Mouse (Mus musculus) kidney, postnatal 0 days (tissue): ENCODE measurements around the gene Ctcf. TPM values are rescaled to one million over a fixed set of nuclear protein-coding genes. Genes with fewer than 3 reads are reported as not detected.

Experiments used
- ATAC-seq: fragments of 200-750 bp; cut with Nextera tagmentation; replicated peaks from 2 replicates; pipeline ENCODE4 v1.8.0; 2017; ENCODE audit warnings: low read depth, moderate number of reproducible peaks, moderate TSS enrichment, moderate library complexity; ENCODE audit not compliant: low FRiP score
- DNase-seq: peaks from one replicate; pipeline ENCODE4 v3.0.0-alpha.2; 2016; ENCODE audit warnings: low spot score
- H3K27ac ChIP-seq: fragments of 300-500 bp; sonication (generic); 2 replicates; pipeline ENCODE4 v1.5.1; 2014; ENCODE audit warnings: mild to moderate bottlenecking
- H3K27me3 ChIP-seq: fragments of 300-500 bp; sonication (generic); 2 replicates; pipeline ENCODE4 v1.6.1; 2014; ENCODE audit warnings: low read length, mixed read lengths; ENCODE audit not compliant: insufficient read depth
- H3K36me3 ChIP-seq: fragments of 300-500 bp; sonication (generic); 2 replicates; pipeline ENCODE4 v1.6.1; 2014; ENCODE audit warnings: low read length, mixed read lengths; ENCODE audit not compliant: insufficient read depth
- H3K4me1 ChIP-seq: fragments of 300-500 bp; sonication (generic); replicated peaks from 2 replicates; pipeline ENCODE4 v1.6.1; 2014; ENCODE audit warnings: antibody characterized with exemption, low read length, mixed read lengths; ENCODE audit not compliant: insufficient read depth
- H3K4me2 ChIP-seq: fragments of 300-500 bp; sonication (generic); 2 replicates; pipeline ENCODE4 v1.6.1; 2014; ENCODE audit warnings: mild to moderate bottlenecking, low read length, moderate library complexity, mixed read lengths
- H3K4me3 ChIP-seq: fragments of 300-500 bp; sonication (generic); replicated peaks from 2 replicates; pipeline ENCODE4 v1.5.1; 2014; ENCODE audit warnings: low read depth, low read length
- H3K9ac ChIP-seq: fragments of 300-500 bp; sonication (generic); 2 replicates; pipeline ENCODE4 v1.6.1; 2014; ENCODE audit warnings: low read depth, low read length
- H3K9me3 ChIP-seq: fragments of 300-500 bp; sonication (generic); replicated peaks from 2 replicates; pipeline ENCODE4 v1.6.1; 2016; ENCODE audit warnings: low read length, inconsistent platforms, mixed read lengths
- CTCF ChIP-seq: IDR thresholded peaks from 2 replicates; pipeline ENCODE4 v1.5.1; 2016; ENCODE audit warnings: antibody characterized with exemption, low read depth, mild to moderate bottlenecking, moderate library complexity
- WGBS: fragments of 180-500 bp; shearing (Covaris S2); extraction: QIAGEN DNeasy Blood & Tissue Kit; methylation state at CpG from one replicate; pipeline ENCODE4 v1.1.7; 2014; 5-methylcytosine and 5-hydroxymethylcytosine counted together
- polyA plus RNA-seq: library from polyadenylated mRNA; unstranded; fragments of >200 nt; fragmentation: Nextera tagmentation; extraction: Ambion mirVana; gene quantifications from 2 replicates; pipeline ENCODE4 v1.2.1, GENCODE M21; 2015

Ctcf gene
- polyA plus RNA-seq, 1 experiment from 2014 or later, result 89.4 TPM

- no peak for TF ChIP-seq CTCF
- no peak overlapping the region for H3K9ac ChIP-seq
- DNase-seq (no peak), ATAC-seq (no peak)
- no peaks in the 10 kb centered on the region for H3K9me3 ChIP-seq
- peaks cover 58% of the 10 kb centered on the region for H3K36me3 ChIP-seq
- H3K4me2 ChIP-seq, result no peak overlapping the region
- no peak overlapping the region for H3K27ac ChIP-seq
- H3K4me3 ChIP-seq, result no peak overlapping the region
- 88% methylated on average over 21 of the region's 21 CpGs for WGBS
- peaks cover 22% of the 10 kb centered on the region for H3K4me1 ChIP-seq
- H3K27me3 ChIP-seq, result no peaks in the 10 kb centered on the region
These were observed 15.2 kb upstream of the Ctcf start for GRCm38 (mm10) chr8:105620946-105621720.

GRCm38 (mm10) chr8:105621841-105622240 lies 14.5 kb upstream of the Ctcf start:
- DNase-seq (no peak), ATAC-seq (no peak)
- Histone ChIP-seq H3K27me3 (no peaks in the 10 kb centered on the region), H3K4me1 (peaks cover 22% of the 10 kb centered on the region), H3K27ac (peak overlapping the region; percentile 47), H3K36me3 (peaks cover 51% of the 10 kb centered on the region), H3K4me3 (no peak overlapping the region), H3K9me3 (no peaks in the 10 kb centered on the region), H3K4me2 (no peak overlapping the region), H3K9ac (no peak overlapping the region)
- WGBS, result 58% methylated on average over 4 of the region's 4 CpGs
- no peak for TF ChIP-seq CTCF

DNA sequence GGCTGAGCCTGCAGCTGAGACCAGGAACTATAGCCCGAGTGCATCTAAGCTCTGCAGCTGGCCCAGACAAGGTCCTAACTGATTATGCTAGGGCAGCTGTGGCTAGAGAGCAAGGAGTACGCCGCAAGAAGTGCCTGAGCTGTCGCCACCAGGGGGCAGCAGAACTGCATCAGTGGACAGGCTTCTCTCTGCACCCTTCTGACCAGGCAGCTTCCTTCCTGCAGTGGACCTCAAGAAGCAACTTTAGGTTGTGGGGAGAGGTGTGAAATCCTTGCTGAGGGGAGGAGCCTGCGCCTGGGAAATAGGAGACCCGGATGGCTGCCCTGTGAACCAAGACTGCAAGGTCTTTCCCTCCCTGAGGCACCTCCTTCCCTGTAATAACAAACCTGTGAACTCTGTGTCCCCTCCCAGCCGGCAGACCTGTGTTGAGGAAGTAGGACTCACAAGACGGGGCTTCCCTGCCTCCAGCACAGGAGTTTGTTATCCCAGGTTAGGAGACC lies 13.9 kb upstream of the Ctcf start:
- Histone ChIP-seq H3K4me3 (no peak overlapping the region), H3K27me3 (no peaks in the 10 kb centered on the region), H3K9me3 (no peaks in the 10 kb centered on the region), H3K27ac (peak overlapping the region; percentile 86), H3K4me2 (peak overlapping the region; percentile 26; the same call in 1 of the 2 replicates), H3K4me1 (peaks cover 22% of the 10 kb centered on the region), H3K36me3 (peaks cover 45% of the 10 kb centered on the region), H3K9ac (no peak overlapping the region)
- TF ChIP-seq CTCF, result peak; percentile 99
- DNase-seq, result peak; percentile 98
- peak; percentile 90 for ATAC-seq
- 1% methylated on average over 8 of the region's 8 CpGs for WGBS

DNA sequence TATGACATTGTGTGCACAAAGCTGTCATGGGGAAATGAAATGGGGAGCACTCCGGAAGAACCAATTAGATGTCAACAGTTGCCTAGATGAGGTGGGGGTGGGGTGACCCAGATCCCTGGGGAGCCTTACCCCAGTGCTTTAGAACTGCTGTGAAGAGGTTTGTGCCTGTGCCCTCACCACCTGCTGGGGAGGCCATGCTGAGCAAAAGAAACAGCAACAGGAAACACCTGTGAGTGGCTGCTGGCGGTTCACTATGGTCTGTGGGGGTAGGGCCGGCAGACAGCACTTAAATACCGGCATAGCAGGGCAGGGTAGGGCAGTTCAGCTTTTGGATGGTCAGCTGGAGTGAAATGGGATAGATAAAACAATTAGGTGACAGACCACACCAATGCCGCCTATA lies 13.2 kb upstream of the Ctcf start:
- peak overlapping the region; percentile 26 for H3K4me2 ChIP-seq
- ATAC-seq (no peak; the same call in 1 of the 2 replicates), DNase-seq (peak; percentile 36)
- H3K9ac ChIP-seq, result no peak overlapping the region
- TF ChIP-seq CTCF, result no peak
- no peaks in the 10 kb centered on the region for H3K9me3 ChIP-seq
- H3K4me1 ChIP-seq, result peaks cover 22% of the 10 kb centered on the region
- H3K4me3 ChIP-seq, result no peak overlapping the region
- H3K36me3 ChIP-seq, result peaks cover 38% of the 10 kb centered on the region
- 15% methylated on average over 5 of the region's 5 CpGs for WGBS
- no peaks in the 10 kb centered on the region for H3K27me3 ChIP-seq
- H3K27ac ChIP-seq, result peak overlapping the region; percentile 86

- ATAC-seq, result no peak
- peak overlapping the region; percentile 86 for H3K27ac ChIP-seq
- DNase-seq, result peak; percentile 18
- H3K9me3 ChIP-seq, result no peaks in the 10 kb centered on the region
- WGBS, result 19% methylated on average over 7 of the region's 7 CpGs
- no peak overlapping the region for H3K4me3 ChIP-seq
- no peak overlapping the region for H3K9ac ChIP-seq
- no peak for TF ChIP-seq CTCF
- peaks cover 32% of the 10 kb centered on the region for H3K36me3 ChIP-seq
- H3K4me1 ChIP-seq, result peaks cover 22% of the 10 kb centered on the region
- peak overlapping the region; percentile 26; the same call in 1 of the 2 replicates for H3K4me2 ChIP-seq
- no peaks in the 10 kb centered on the region for H3K27me3 ChIP-seq
These were observed 12.6 kb upstream of the Ctcf start for GRCm38 (mm10) chr8:105623679-105624245.

DNA sequence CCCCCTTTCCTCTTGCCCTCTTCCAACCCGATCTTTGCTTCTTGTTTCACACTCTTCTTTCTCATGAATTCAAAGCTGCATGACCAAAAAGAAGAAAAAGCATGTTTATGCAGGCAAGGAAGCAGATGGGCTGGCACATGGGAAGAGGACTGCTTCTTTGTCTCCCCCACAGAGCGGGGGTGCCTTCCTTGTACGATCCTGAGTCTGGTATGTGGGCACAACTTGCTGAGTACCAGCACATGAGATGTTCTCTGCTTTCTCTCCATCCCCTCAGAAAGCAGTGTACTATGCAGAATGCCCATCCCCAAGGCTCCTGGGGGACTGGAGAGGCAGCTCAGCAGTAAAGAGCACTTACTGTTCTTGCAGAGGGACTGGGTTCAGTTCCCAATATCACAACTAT lies 12.0 kb upstream of the Ctcf start:
- no peaks in the 10 kb centered on the region for H3K9me3 ChIP-seq
- H3K4me3 ChIP-seq, result no peak overlapping the region
- no peak for TF ChIP-seq CTCF
- no peaks in the 10 kb centered on the region for H3K27me3 ChIP-seq
- H3K9ac ChIP-seq, result no peak overlapping the region
- ATAC-seq (no peak), DNase-seq (no peak)
- H3K27ac ChIP-seq, result peak overlapping the region; percentile 56
- WGBS, result 39% methylated on average over 3 of the region's 3 CpGs
- H3K36me3 ChIP-seq, result peaks cover 25% of the 10 kb centered on the region
- no peak overlapping the region for H3K4me2 ChIP-seq
- peaks cover 22% of the 10 kb centered on the region for H3K4me1 ChIP-seq
